Mouse (Mus musculus): ENCODE measurements around the gene Prkca. TPM values are rescaled to one million over a fixed set of nuclear protein-coding genes. Genes with fewer than 3 reads are reported as not detected.

Gene Prkca
- polyA plus RNA-seq, 1 experiment from 2014 or later: 1.6 TPM

GRCm38 (mm10) chr11:108263868-108264267, 79.9 kb downstream of the Prkca start:
- no peak overlapping the region for H3K4me3 ChIP-seq
- WGBS: 74% methylated on average over 1 of the region's 1 CpGs

GRCm38 (mm10) chr11:108263406-108263805, 80.3 kb downstream of the Prkca start:
- no peak for DNase-seq (ENCODE audit: extremely low spot score, low spot score)
- peaks cover 34% of the 10 kb centered on the region for H3K4me1 ChIP-seq
- H3K27me3 ChIP-seq (ENCODE audit: poor library complexity, severe bottlenecking): peaks cover 30% of the 10 kb centered on the region
- H3K9me3 ChIP-seq: no peaks in the 10 kb centered on the region
- 78% methylated on average over 3 of the region's 3 CpGs for WGBS
- no peak overlapping the region for H3K27ac ChIP-seq
- no peak overlapping the region for H3K4me3 ChIP-seq
- no peaks in the 10 kb centered on the region for H3K36me3 ChIP-seq (replicated peaks)

More at GRCm38 (mm10) chr11:108263868-108264267, 79.9 kb downstream of the Prkca start:
- no peak overlapping the region for H3K27ac ChIP-seq
- no peak for DNase-seq (ENCODE audit: extremely low spot score, low spot score)
- H3K36me3 ChIP-seq (replicated peaks): no peaks in the 10 kb centered on the region
- no peaks in the 10 kb centered on the region for H3K9me3 ChIP-seq
- peaks cover 38% of the 10 kb centered on the region for H3K4me1 ChIP-seq
- H3K27me3 ChIP-seq (ENCODE audit: poor library complexity, severe bottlenecking): peaks cover 31% of the 10 kb centered on the region

- H3K27me3 ChIP-seq (ENCODE audit: poor library complexity, severe bottlenecking): peaks cover 14% of the 10 kb centered on the region; the same call in 1 of the 2 replicates
- no peak overlapping the region for H3K4me3 ChIP-seq
- peaks cover 27% of the 10 kb centered on the region for H3K4me1 ChIP-seq
- H3K9me3 ChIP-seq: no peaks in the 10 kb centered on the region
- no peak overlapping the region for H3K27ac ChIP-seq
- no peak for DNase-seq (ENCODE audit: extremely low spot score, low spot score)
- 57% methylated on average over 7 of the region's 7 CpGs for WGBS
- H3K36me3 ChIP-seq (replicated peaks): no peaks in the 10 kb centered on the region
These were observed 82.0 kb downstream of the Prkca start for GRCm38 (mm10) chr11:108261751-108262160.

GRCm38 (mm10) chr11:108260775-108261517, 82.8 kb downstream of the Prkca start:
- no peaks in the 10 kb centered on the region for H3K9me3 ChIP-seq
- H3K36me3 ChIP-seq (replicated peaks): no peaks in the 10 kb centered on the region
- 72% methylated on average over 6 of the region's 6 CpGs for WGBS
- DNase-seq (ENCODE audit: extremely low spot score, low spot score): no peak
- no peak overlapping the region for H3K27ac ChIP-seq
- no peak overlapping the region for H3K4me3 ChIP-seq
- H3K4me1 ChIP-seq: peaks cover 27% of the 10 kb centered on the region
- H3K27me3 ChIP-seq (ENCODE audit: poor library complexity, severe bottlenecking): 0 out of 2 replicates have a peak, but pooled peaks cover 11% of the 10 kb centered on the region

- no peak for DNase-seq (ENCODE audit: extremely low spot score, low spot score)
- 86% methylated on average over 4 of the region's 4 CpGs for WGBS
- H3K36me3 ChIP-seq (replicated peaks): no peaks in the 10 kb centered on the region
- 0 out of 2 replicates have a peak, but pooled peaks cover 11% of the 10 kb centered on the region for H3K27me3 ChIP-seq (ENCODE audit: poor library complexity, severe bottlenecking)
- H3K4me3 ChIP-seq: no peak overlapping the region
- no peak overlapping the region for H3K27ac ChIP-seq
- H3K4me1 ChIP-seq: peaks cover 27% of the 10 kb centered on the region
- no peaks in the 10 kb centered on the region for H3K9me3 ChIP-seq
These were observed 84.3 kb downstream of the Prkca start for GRCm38 (mm10) chr11:108259391-108259790.

GRCm38 (mm10) chr11:108258811-108259266, 84.9 kb downstream of the Prkca start:
- H3K4me3 ChIP-seq: no peak overlapping the region
- H3K36me3 ChIP-seq (replicated peaks): no peaks in the 10 kb centered on the region
- DNase-seq (ENCODE audit: extremely low spot score, low spot score): no peak
- no peaks in the 10 kb centered on the region for H3K9me3 ChIP-seq
- H3K27me3 ChIP-seq (ENCODE audit: poor library complexity, severe bottlenecking): 0 out of 2 replicates have a peak, but pooled peaks cover 11% of the 10 kb centered on the region
- no peak overlapping the region for H3K27ac ChIP-seq
- 87% methylated on average over 5 of the region's 5 CpGs for WGBS
- H3K4me1 ChIP-seq: peaks cover 27% of the 10 kb centered on the region

- WGBS: 88% methylated on average over 8 of the region's 8 CpGs
- DNase-seq (ENCODE audit: extremely low spot score, low spot score): no peak
- no peaks in the 10 kb centered on the region for H3K36me3 ChIP-seq (replicated peaks)
- H3K27me3 ChIP-seq (ENCODE audit: poor library complexity, severe bottlenecking): 0 out of 2 replicates have a peak, but pooled peaks cover 11% of the 10 kb centered on the region
- H3K4me3 ChIP-seq: no peak overlapping the region
- peaks cover 23% of the 10 kb centered on the region for H3K4me1 ChIP-seq
- H3K9me3 ChIP-seq: no peaks in the 10 kb centered on the region
- no peak overlapping the region for H3K27ac ChIP-seq
These were observed 85.8 kb downstream of the Prkca start for GRCm38 (mm10) chr11:108257921-108258320.

GRCm38 (mm10) chr11:108254681-108255080, 89.0 kb downstream of the Prkca start:
- no peak for DNase-seq (ENCODE audit: extremely low spot score, low spot score)
- Histone ChIP-seq H3K4me1 (peaks cover 3% of the 10 kb centered on the region), H3K27ac (no peak overlapping the region), H3K4me3 (no peak overlapping the region), H3K27me3 (ENCODE audit: poor library complexity, severe bottlenecking) (0 out of 2 replicates have a peak, but pooled peaks cover 10% of the 10 kb centered on the region), H3K36me3 (replicated peaks) (no peaks in the 10 kb centered on the region), H3K9me3 (no peaks in the 10 kb centered on the region)
- 96% methylated on average over 5 of the region's 5 CpGs for WGBS

GRCm38 (mm10) chr11:108251924-108252775, 91.6 kb downstream of the Prkca start:
- DNase-seq (ENCODE audit: extremely low spot score, low spot score): no peak
- H3K27me3 ChIP-seq (ENCODE audit: poor library complexity, severe bottlenecking): no peaks in the 10 kb centered on the region
- H3K4me3 ChIP-seq: no peak overlapping the region
- H3K36me3 ChIP-seq (replicated peaks): no peaks in the 10 kb centered on the region
- H3K27ac ChIP-seq: no peak overlapping the region
- H3K9me3 ChIP-seq: no peaks in the 10 kb centered on the region
- 87% methylated on average over 7 of the region's 7 CpGs for WGBS
- H3K4me1 ChIP-seq: peaks cover 3% of the 10 kb centered on the region

- DNase-seq (ENCODE audit: extremely low spot score, low spot score): no peak
- H3K4me3 ChIP-seq: no peak overlapping the region
- 87% methylated on average over 13 of the region's 13 CpGs for WGBS
These were observed 92.7 kb downstream of the Prkca start for GRCm38 (mm10) chr11:108250829-108251637.

GRCm38 (mm10) chr11:108250146-108250635, 93.5 kb downstream of the Prkca start:
- Histone ChIP-seq H3K9me3 (no peaks in the 10 kb centered on the region), H3K36me3 (replicated peaks) (no peaks in the 10 kb centered on the region), H3K4me3 (no peak overlapping the region), H3K27me3 (ENCODE audit: poor library complexity, severe bottlenecking) (no peaks in the 10 kb centered on the region), H3K27ac (no peak overlapping the region), H3K4me1 (peaks cover 3% of the 10 kb centered on the region)
- DNase-seq (ENCODE audit: extremely low spot score, low spot score): no peak
- WGBS: 78% methylated on average over 1 of the region's 1 CpGs

More at GRCm38 (mm10) chr11:108250829-108251637, 92.7 kb downstream of the Prkca start:
- no peaks in the 10 kb centered on the region for H3K27me3 ChIP-seq (ENCODE audit: poor library complexity, severe bottlenecking)
- no peak overlapping the region for H3K27ac ChIP-seq
- no peaks in the 10 kb centered on the region for H3K36me3 ChIP-seq (replicated peaks)
- H3K9me3 ChIP-seq: no peaks in the 10 kb centered on the region
- H3K4me1 ChIP-seq: peaks cover 3% of the 10 kb centered on the region

- 74% methylated on average over 5 of the region's 5 CpGs for WGBS
- Histone ChIP-seq H3K27ac (no peak overlapping the region), H3K4me1 (peaks cover 3% of the 10 kb centered on the region), H3K36me3 (replicated peaks) (no peaks in the 10 kb centered on the region), H3K27me3 (ENCODE audit: poor library complexity, severe bottlenecking) (no peaks in the 10 kb centered on the region), H3K4me3 (no peak overlapping the region), H3K9me3 (no peaks in the 10 kb centered on the region)
- no peak for DNase-seq (ENCODE audit: extremely low spot score, low spot score)
These were observed 94.2 kb downstream of the Prkca start for GRCm38 (mm10) chr11:108249487-108249886.
